22 mouse cellular contexts compared by ENCODE assay signal in genomic region chr1:38580572-38580971, GRCm38 (mm10).
DNase-seq lines count a peak whose midpoint lies in the region; ATAC-seq and TF ChIP-seq lines count a peak whose summit lies in the region.
"Had no signal": no experiment of that assay in that cellular context is flagged by ENCODE, and none has a peak within 500 bp of the region (broad histone marks: within the 10 kb centered on the region; RNA-seq: fewer than 3 reads in every experiment).

No protein-coding gene starts in this region.

- no peak for TF ChIP-seq POLR2A in heart, adult 2 months (IDR thresholded peaks at IDR 0.05; ENCODE audit: insufficient read depth, low read depth, low read length)

- DNase-seq in heart, adult 11 months: peak; percentile 12
- DNase-seq in heart, adult 2 months: no peak
- peak; percentile 53 for DNase-seq in splenic B cell, adult 2 months (ENCODE audit: low read depth, low spot score)
- no peak for DNase-seq in thymus, postnatal 10 days (ENCODE audit: low spot score in 2 of 2)
- no peak for DNase-seq in spleen, adult 18-20 months
- DNase-seq: adrenal gland, adult 2 months; adrenal gland, postnatal 36 days; cerebellum, adult 8-10 months; cerebellum, postnatal 14 days; forebrain, postnatal 0 days; gastrocnemius, postnatal 14 days; heart, postnatal 36 days had no signal

- ATAC-seq in CD4-positive, CD25-positive, alpha-beta regulatory T cell, adult 4 months: peak; percentile 92
- peak; percentile 41 to 59; a peak in 2 of 4 replicates for ATAC-seq in hematopoietic stem cell, adult 5-6 weeks (replicated peaks in 1 of 2; ENCODE audit: insufficient read depth in 1 of 2, low FRiP score in 2 of 2, low TSS enrichment in 1 of 2, low read depth in 1 of 2, poor library complexity in 2 of 2, severe bottlenecking in 2 of 2)
- no peak for ATAC-seq in forebrain, embryonic 12.5 days (ENCODE audit: low FRiP score)
- ATAC-seq: forebrain, embryonic 13.5 days; forebrain, postnatal 0 days; hindbrain, embryonic 16.5 days; intestine, embryonic 15.5 days; Patski had no signal

- H3K4me2 ChIP-seq in forebrain, embryonic 12.5 days: no peak overlapping the region
- H3K4me2 ChIP-seq: embryonic facial prominence, embryonic 13.5 days; forebrain, embryonic 13.5 days; heart, embryonic 13.5 days; hindbrain, embryonic 12.5 days; intestine, embryonic 15.5 days had no signal

- H3K27ac ChIP-seq in heart, adult 2 months: no peak overlapping the region
- no peak overlapping the region for H3K27ac ChIP-seq in forebrain, embryonic 12.5 days
- H3K27ac ChIP-seq: embryonic facial prominence, embryonic 13.5 days; forebrain, embryonic 13.5 days; heart, embryonic 13.5 days; hindbrain, embryonic 12.5 days; intestine, embryonic 15.5 days had no signal

- no peak overlapping the region for H3K4me3 ChIP-seq in heart, adult 2 months
- H3K4me3 ChIP-seq in forebrain, embryonic 12.5 days (replicated peaks): no peak overlapping the region
- H3K4me3 ChIP-seq: embryonic facial prominence, embryonic 13.5 days; forebrain, embryonic 13.5 days; heart, embryonic 13.5 days; hindbrain, embryonic 12.5 days; intestine, embryonic 15.5 days had no signal

- no peak for TF ChIP-seq CTCF in heart, adult 2 months (IDR thresholded peaks at IDR 0.05)

- H3K79me2 ChIP-seq in heart, adult 2 months (replicated peaks; ENCODE audit: control insufficient read depth, insufficient read depth, low read length): no peaks in the 10 kb centered on the region

- H3K9ac ChIP-seq in heart, adult 2 months (ENCODE audit: low read depth, low read length): no peak overlapping the region
- no peak overlapping the region for H3K9ac ChIP-seq in forebrain, embryonic 12.5 days
- H3K9ac ChIP-seq: embryonic facial prominence, embryonic 13.5 days; forebrain, embryonic 13.5 days; forebrain, postnatal 0 days; heart, embryonic 13.5 days; hindbrain, embryonic 12.5 days; intestine, embryonic 15.5 days had no signal

- intact Hi-C loops in heart, adult 2 months (cut with DNase I): no loop called here

- H3K27me3 ChIP-seq in heart, adult 2 months (ENCODE audit: control insufficient read depth, insufficient read depth, low read length): no peaks in the 10 kb centered on the region
- H3K27me3 ChIP-seq in splenic B cell, adult 2 months (ENCODE audit: control insufficient read depth, insufficient read depth, low read length, poor library complexity, severe bottlenecking): no peaks in the 10 kb centered on the region
- no peaks in the 10 kb centered on the region for H3K27me3 ChIP-seq in forebrain, embryonic 12.5 days
- H3K27me3 ChIP-seq: embryonic facial prominence, embryonic 13.5 days; forebrain, embryonic 13.5 days; heart, embryonic 13.5 days; hindbrain, embryonic 12.5 days; intestine, embryonic 15.5 days; Patski had no signal

- H3K36me3 ChIP-seq in heart, adult 2 months (ENCODE audit: control insufficient read depth, insufficient read depth, low read length): no peaks in the 10 kb centered on the region
- no peaks in the 10 kb centered on the region; the same call in 1 of the 2 replicates for H3K36me3 ChIP-seq in splenic B cell, adult 2 months (ENCODE audit: control insufficient read depth, insufficient read depth, low read length, poor library complexity, severe bottlenecking)
- H3K36me3 ChIP-seq in forebrain, embryonic 12.5 days (replicated peaks): 0 out of 2 replicates have a peak, but pooled peaks cover 3% of the 10 kb centered on the region
- H3K36me3 ChIP-seq: embryonic facial prominence, embryonic 13.5 days; intestine, embryonic 15.5 days had no signal

- no peaks in the 10 kb centered on the region for H3K9me3 ChIP-seq in forebrain, embryonic 12.5 days
- H3K9me3 ChIP-seq: embryonic facial prominence, embryonic 13.5 days; forebrain, embryonic 13.5 days; heart, embryonic 13.5 days; hindbrain, embryonic 12.5 days; intestine, embryonic 15.5 days had no signal

- no peaks in the 10 kb centered on the region for H3K4me1 ChIP-seq in heart, adult 2 months (ENCODE audit: control insufficient read depth, insufficient read depth, low read length)
- H3K4me1 ChIP-seq in forebrain, embryonic 12.5 days: peaks cover 11% of the 10 kb centered on the region

- TF ChIP-seq EP300 in heart, adult 2 months (IDR thresholded peaks at IDR 0.05; ENCODE audit: insufficient read depth, low read depth, low read length): no peak

- WGBS in heart, adult 2 months: 71% methylated on average over 2 of the region's 2 CpGs
- 88% methylated on average over 2 of the region's 2 CpGs for WGBS in forebrain, embryonic 12.5 days

Comparison
In these comparisons a context has a peak if more than half of its experiments do, and no peak if none do; other contexts are left out.
1. DNase-seq: peak in heart, adult 11 months (single experiment) and splenic B cell, adult 2 months (single experiment); none in heart, adult 2 months (0 of 2), thymus, postnatal 10 days (0 of 2) and spleen, adult 18-20 months (0 of 2).